Mouse (Mus musculus): ENCODE results near the gene Mis12. TPM values are rescaled to one million over a fixed set of nuclear protein-coding genes. Genes with fewer than 3 reads are reported as not detected.

Gene Mis12
- polyA plus RNA-seq (2015; fragmentation: Nextera tagmentation; extraction: Ambion mirVana): 50.3 and 55.9 TPM in 2 replicates

DNA sequence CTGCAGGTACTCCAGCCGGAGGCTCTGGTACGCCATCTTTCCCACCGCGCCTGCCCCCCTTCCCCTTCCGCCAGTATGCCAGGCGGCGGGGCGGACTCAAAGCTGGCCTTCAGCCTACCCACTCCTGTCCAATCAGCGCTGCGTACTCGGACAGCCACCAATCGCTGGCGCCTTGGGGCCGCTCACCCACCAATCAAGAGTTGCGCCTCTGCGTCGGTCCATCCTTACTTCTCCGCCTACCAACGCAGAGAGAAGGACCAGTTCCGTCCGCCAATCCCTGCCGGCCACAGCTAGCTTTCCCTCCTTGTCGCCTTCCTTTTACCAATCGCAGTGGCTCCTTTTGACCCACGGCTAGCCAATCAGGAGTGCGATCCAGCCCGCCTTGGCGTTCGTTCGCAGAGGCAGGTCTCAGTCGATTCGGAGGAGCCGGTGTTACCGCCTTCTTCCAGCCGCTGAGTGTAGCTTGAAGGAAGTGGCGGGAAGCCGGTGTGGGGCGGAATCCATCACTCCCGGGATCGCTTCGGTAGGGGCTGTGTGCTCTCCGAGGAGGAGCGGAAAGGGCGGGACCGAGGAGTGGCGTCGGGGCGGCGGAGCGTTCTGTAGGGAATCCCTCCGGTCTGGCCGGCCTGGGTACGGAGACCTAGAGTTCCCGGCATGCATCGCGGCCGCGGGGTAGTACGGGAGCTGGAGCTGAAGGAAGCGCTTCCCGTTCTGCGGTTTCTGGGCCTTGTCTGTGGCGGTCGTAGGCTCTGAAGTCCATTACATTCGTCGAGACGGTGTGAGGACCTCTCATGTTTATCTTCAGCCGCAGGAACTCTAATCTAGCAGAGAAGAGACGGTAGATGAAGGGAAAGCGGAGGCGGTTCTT, at the start of gene Mis12, which contains the start of gene Derl2:
Gene Mis12 (plus strand): TSS at position 411 of the 868 bp plus-strand sequence.
Gene Derl2 (minus strand): TSS at position 641 of the 868 bp plus-strand sequence.
- Histone ChIP-seq H3K4me2 (replicated peaks) (peak within 1 kb of the TSS; percentile 92), H3K27me3 (no peaks in the 10 kb centered on the region), H3K9ac (peak within 1 kb of the TSS; percentile 89), H3K9me3 (no peaks in the 10 kb centered on the region), H3K36me3 (peaks cover 28% of the 10 kb centered on the region), H3K4me1 (peaks cover 26% of the 10 kb centered on the region), H3K4me3 (peak within 1 kb of the TSS; percentile 91), H3K27ac (peak within 1 kb of the TSS; percentile 92)
- peak; percentile 100 for ATAC-seq (ENCODE audit: low FRiP score, low read depth)
- WGBS: under 1% methylated on average over 62 of the region's 71 CpGs

DNA sequence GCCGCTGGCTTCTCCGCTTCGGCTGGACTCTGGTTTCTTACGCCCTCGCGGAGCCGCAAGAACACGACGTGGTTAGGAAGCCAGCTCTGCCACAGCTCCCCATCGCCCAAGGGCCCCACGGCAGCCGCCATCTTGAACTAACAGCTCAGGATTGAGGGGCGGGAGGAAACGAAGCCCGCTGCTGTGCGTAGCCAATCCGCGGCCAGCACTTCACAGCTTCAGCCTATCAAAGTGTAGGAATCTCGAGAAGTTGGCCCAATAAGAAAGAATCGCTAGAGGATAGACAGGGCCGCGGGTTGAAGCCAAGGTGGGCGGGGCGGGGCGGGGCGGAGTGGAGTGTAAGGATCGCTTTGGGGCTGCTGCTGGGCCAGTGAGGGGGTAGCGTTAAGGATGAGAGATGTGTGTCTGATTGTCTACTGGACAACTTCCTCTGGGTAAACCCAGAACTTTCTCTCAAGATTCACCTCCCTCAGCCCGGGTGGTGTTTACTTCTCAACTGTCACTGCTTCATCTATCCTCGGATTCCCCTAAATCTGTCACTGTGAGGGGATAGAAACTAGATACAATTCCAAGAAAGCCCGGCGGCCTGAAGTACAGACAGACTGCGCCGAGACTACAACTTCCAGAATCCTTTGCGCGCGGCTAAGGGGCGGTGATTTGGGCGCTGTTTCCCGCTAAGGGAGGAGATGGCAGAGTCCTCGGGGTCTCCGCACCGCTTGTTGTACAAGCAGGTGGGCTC, 49.4 kb upstream of the Mis12 start, which contains the start of the genes Nup88 and Rpain:
Gene Nup88 (minus strand): TSS at position 153 of the 739 bp plus-strand sequence.
Gene Rpain (plus strand): TSS at position 393 of the 739 bp plus-strand sequence.
- under 1% methylated on average over 43 of the region's 43 CpGs for WGBS
- H3K36me3 ChIP-seq: peaks cover 41% of the 10 kb centered on the region
- peak; percentile 98 for ATAC-seq (ENCODE audit: low FRiP score, low read depth)

DNA sequence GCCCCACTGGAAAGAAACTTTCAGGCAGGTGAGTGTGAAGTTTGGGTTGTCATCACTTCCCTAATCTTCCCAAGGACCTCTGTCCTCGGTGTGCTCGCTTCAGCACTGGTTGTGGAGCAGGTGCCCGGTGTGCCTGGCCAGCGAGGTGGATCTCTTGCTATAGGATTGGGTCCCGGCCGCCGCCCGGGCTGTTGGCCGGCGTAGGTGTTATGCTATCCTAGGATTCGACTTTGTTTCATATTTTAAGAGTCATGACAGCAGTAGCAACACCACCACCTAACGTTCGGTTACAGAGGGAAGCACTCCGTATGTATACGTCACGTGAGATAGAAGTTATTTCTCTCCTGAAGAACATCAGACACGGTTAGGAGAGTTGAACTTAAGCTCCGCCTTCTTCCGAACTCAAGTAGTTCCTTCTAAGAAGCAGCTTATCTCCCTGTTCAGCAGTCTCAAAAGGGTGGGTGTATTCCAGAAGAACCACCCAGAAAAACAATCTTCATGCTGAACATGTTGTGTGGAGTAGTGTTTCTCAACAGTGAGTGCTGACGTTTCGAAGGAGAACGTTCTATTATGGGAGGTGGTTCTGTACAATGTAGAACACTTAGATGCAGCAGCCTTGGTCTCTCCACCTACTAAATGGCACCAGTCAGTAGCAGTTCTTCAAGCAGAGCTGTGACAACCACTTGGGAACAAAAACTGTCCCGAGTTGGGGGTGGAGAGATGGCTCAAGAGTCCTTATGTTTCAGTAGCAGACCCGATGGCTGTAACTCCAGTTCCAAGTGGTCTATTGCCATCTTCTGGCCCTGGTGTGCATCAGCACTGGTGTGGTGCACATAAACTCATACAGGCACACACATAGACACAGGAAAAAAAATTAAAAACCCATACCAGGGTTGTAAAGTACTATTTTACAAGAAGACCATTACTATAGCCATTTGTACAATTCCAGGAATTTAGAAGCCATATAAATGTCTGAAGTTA, 48.6 kb upstream of the Mis12 start:
- Histone ChIP-seq H3K9me3 (no peaks in the 10 kb centered on the region), H3K4me3 (peak overlapping the region; percentile 94), H3K27me3 (no peaks in the 10 kb centered on the region), H3K4me1 (peaks cover 18% of the 10 kb centered on the region), H3K9ac (peak overlapping the region; percentile 67), H3K36me3 (peaks cover 40% of the 10 kb centered on the region), H3K4me2 (replicated peaks) (peak overlapping the region; percentile 83), H3K27ac (peak overlapping the region; percentile 84)
- peak; percentile 2; the same call in 1 of the 2 replicates for ATAC-seq (ENCODE audit: low FRiP score, low read depth)
- WGBS: 18% methylated on average over 24 of the region's 24 CpGs

More for the DNA sequence above, 49.4 kb upstream of the Mis12 start, which contains the start of the genes Nup88 and Rpain:
- Histone ChIP-seq H3K9me3 (no peaks in the 10 kb centered on the region), H3K4me3 (peak within 1 kb of the TSS; percentile 94), H3K27me3 (no peaks in the 10 kb centered on the region), H3K27ac (peak within 1 kb of the TSS; percentile 84), H3K9ac (peak within 1 kb of the TSS; percentile 92), H3K4me1 (peaks cover 18% of the 10 kb centered on the region), H3K4me2 (replicated peaks) (peak within 1 kb of the TSS; percentile 83)

DNA sequence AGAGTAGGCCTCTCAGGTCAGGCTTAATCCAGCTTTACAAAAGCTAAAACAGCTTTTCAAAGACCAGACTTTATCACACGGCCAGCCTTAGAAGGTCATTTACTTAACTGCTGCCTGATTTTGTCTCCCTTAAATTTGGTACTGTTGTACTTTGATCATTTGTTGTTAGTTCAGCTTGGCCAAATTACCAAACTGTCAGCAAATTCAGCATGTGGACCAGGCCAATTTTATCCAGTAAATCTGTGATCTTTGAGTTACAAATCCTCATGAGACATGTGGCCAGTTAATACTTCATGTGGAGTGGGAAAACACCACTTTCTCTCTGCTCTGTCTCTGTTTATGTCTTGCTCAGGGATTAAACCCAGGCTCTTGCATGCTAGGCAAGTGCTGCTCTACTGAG, 46.8 kb upstream of the Mis12 start:
- peaks cover 46% of the 10 kb centered on the region for H3K36me3 ChIP-seq
- no peaks in the 10 kb centered on the region for H3K9me3 ChIP-seq
- no peak overlapping the region for H3K4me3 ChIP-seq
- no peaks in the 10 kb centered on the region for H3K27me3 ChIP-seq
- H3K27ac ChIP-seq: no peak overlapping the region
- WGBS: 70% methylated on average over 1 of the region's 1 CpGs
- no peak overlapping the region for H3K9ac ChIP-seq
- H3K4me2 ChIP-seq (replicated peaks): no peak overlapping the region
- peaks cover 18% of the 10 kb centered on the region for H3K4me1 ChIP-seq
- no peak for ATAC-seq (ENCODE audit: low FRiP score, low read depth)

DNA sequence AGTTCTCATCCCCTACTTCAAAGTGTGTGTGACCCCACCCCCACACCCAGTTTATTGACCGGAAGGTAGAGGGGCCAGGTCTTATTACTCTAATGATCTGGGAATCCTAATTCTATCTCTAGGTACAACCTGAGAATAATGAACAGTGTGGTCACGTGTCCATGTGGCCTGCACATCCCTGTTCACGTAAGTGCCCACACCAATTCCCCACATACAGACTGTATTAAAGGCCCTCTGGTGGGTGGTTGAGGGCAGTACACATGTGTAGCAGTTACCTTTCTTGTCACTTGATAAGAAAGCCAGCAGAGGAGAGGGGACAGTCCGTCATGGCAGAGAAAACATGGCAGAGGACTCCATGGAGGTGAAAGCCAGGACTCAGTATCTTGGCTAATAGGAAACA, 45.5 kb upstream of the Mis12 start:
- Histone ChIP-seq H3K4me2 (replicated peaks) (no peak overlapping the region), H3K27ac (no peak overlapping the region), H3K27me3 (no peaks in the 10 kb centered on the region), H3K4me3 (no peak overlapping the region), H3K9ac (no peak overlapping the region), H3K4me1 (peaks cover 10% of the 10 kb centered on the region), H3K9me3 (no peaks in the 10 kb centered on the region), H3K36me3 (peaks cover 60% of the 10 kb centered on the region)
- 68% methylated on average over 4 of the region's 4 CpGs for WGBS
- no peak for ATAC-seq (ENCODE audit: low FRiP score, low read depth)

DNA sequence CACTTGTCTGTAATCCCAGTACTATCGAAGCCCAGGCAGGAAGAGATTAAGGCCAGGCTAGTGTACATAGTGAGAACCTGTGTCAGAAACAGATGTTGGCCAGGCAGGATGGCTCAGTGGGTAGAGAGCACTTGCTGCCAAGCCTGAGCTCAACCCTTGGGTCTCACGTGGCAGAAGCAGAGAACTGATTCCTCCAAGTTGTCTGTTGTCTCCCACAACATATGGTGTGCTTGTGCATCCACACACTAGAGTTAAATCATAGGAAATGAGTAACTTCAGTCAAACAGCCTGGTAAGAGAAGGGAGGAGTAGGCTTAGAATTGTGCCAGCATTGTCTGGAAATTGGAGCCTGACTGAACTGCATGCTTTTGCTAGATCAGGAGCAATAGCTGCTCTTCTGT, 44.2 kb upstream of the Mis12 start:
- ATAC-seq (ENCODE audit: low FRiP score, low read depth): no peak
- Histone ChIP-seq H3K27me3 (no peaks in the 10 kb centered on the region), H3K27ac (no peak overlapping the region), H3K4me1 (peaks cover 6% of the 10 kb centered on the region), H3K9me3 (no peaks in the 10 kb centered on the region), H3K9ac (no peak overlapping the region), H3K4me3 (no peak overlapping the region), H3K36me3 (peaks cover 72% of the 10 kb centered on the region), H3K4me2 (replicated peaks) (no peak overlapping the region)
- whole genome bisulfite sequencing: 77% methylated on average over 2 of the region's 2 CpGs

DNA sequence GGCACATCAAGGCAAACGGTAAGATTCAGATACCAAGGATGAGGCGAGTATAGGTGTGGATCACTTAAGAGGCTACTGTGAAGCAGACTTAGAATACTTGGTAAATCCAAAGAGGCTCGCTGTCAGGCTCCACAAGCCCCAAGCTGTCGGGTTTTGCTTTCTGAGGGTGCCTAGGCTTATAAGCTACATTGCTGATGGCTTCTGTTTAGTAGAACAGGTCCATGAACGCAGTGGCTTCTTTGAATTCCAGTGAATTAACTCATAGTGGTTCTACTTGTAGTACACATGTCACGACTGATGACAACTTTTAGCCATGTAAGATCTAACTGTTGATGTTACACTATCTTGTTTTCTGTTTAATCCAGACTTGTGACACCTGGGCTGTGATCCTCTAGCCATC, 42.1 kb upstream of the Mis12 start:
- no peak overlapping the region for H3K4me3 ChIP-seq
- peaks cover 12% of the 10 kb centered on the region for H3K4me1 ChIP-seq
- no peak overlapping the region for H3K4me2 ChIP-seq (replicated peaks)
- 87% methylated on average over 6 of the region's 6 CpGs for WGBS
- peaks cover 84% of the 10 kb centered on the region for H3K36me3 ChIP-seq
- no peaks in the 10 kb centered on the region for H3K9me3 ChIP-seq
- no peak overlapping the region for H3K27ac ChIP-seq
- no peak for ATAC-seq (ENCODE audit: low FRiP score, low read depth)
- H3K9ac ChIP-seq: no peak overlapping the region
- no peaks in the 10 kb centered on the region for H3K27me3 ChIP-seq

DNA sequence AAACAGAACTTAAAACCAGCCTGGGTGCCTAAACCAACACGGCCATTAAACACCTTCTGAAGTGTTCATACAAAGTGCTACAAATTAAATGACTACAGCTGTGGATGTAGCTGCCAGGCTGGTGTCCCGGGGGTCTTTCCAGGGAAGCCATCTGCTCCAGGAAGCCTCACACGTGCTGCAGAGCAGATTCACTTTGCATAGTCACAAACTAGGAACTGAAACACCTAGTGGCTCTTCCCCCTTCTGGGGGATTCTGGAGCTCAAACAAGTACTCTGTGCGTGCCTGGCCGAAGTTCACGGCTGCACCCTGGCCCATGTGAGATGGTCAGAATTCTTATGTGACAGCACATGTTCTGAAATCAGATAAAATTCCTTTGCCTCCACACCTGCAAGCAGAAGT, 39.2 kb upstream of the Mis12 start:
- Histone ChIP-seq H3K4me2 (replicated peaks) (no peak overlapping the region), H3K9me3 (no peaks in the 10 kb centered on the region), H3K9ac (no peak overlapping the region), H3K27me3 (no peaks in the 10 kb centered on the region), H3K27ac (no peak overlapping the region), H3K36me3 (peaks cover 74% of the 10 kb centered on the region), H3K4me3 (no peak overlapping the region), H3K4me1 (peaks cover 12% of the 10 kb centered on the region)
- no peak for ATAC-seq (ENCODE audit: low FRiP score, low read depth)
- 88% methylated on average over 6 of the region's 6 CpGs for WGBS

DNA sequence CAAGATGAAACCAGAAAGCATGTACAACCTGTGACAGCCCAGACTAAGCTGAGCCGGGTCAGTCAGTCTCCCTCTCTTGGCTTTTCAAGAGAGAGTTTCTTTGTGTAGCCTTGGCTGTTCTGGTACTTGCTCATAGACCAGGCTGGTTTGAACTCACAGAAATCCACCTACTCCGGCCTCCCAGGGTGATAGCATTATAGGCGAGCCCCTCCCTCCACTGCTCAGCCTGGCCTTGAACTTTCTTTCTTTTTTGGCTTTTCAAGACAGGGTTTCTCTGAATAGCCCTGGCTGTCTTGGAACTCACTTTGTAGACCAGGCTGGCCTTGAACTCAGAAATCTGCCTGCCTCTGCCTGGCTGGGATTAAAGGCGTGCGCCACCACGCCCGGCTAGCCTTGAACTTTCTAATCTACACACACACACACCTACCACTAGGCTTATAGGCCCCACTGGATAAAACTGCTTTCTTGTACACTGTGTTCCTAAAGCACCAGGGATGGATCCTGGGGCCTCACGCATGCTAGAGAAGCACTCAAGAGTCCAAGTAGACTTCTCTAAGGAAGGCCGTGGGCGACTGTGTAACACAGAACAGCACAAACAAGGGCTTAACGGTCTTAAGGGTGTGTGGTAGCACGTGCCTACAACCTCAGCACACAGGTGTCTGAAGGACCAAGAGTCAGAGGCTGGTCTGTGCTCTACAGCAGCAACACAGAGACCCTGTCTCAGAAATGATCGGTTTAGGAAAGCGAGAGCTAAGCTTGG, 38.5 kb upstream of the Mis12 start:
- WGBS: 90% methylated on average over 14 of the region's 14 CpGs
- peak overlapping the region; percentile 100; the same call in 1 of the 2 replicates for H3K4me3 ChIP-seq
- no peak overlapping the region for H3K27ac ChIP-seq
- H3K9ac ChIP-seq: no peak overlapping the region
- ATAC-seq (ENCODE audit: low FRiP score, low read depth): no peak
- H3K9me3 ChIP-seq: no peaks in the 10 kb centered on the region
- no peaks in the 10 kb centered on the region for H3K27me3 ChIP-seq
- H3K36me3 ChIP-seq: peaks cover 74% of the 10 kb centered on the region
- H3K4me2 ChIP-seq (replicated peaks): peak overlapping the region; percentile 90
- peaks cover 12% of the 10 kb centered on the region for H3K4me1 ChIP-seq

DNA sequence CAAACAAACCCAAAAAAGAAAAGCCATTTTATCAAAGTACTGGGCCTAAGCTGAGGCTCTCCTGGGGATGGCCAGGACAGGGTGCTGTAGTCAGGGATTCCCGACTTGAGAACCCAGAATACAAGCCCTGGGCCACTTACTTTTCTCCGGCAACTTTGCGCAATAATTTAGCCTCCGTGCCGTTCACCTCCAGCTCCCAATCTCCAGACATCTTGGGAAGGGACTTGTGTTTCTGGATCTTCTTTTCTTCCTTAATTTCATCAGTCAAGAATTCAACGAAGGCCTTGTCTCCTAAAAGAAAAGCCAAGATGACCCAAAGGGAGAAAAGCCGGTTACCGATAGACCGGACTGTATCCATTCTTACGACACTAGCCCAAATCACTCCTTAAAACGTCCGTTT, 37.4 kb upstream of the Mis12 start:
- 9% methylated on average over 12 of the region's 12 CpGs for WGBS
- Histone ChIP-seq H3K4me1 (peaks cover 12% of the 10 kb centered on the region), H3K9ac (peak overlapping the region; percentile 97), H3K27me3 (no peaks in the 10 kb centered on the region), H3K27ac (no peak overlapping the region), H3K4me3 (peak overlapping the region; percentile 100), H3K36me3 (peaks cover 74% of the 10 kb centered on the region), H3K4me2 (replicated peaks) (peak overlapping the region; percentile 90), H3K9me3 (no peaks in the 10 kb centered on the region)
- no peak for ATAC-seq (ENCODE audit: low FRiP score, low read depth)

Measured in limb, embryonic 13.5 days (tissue).